In the genomic region with DNA sequence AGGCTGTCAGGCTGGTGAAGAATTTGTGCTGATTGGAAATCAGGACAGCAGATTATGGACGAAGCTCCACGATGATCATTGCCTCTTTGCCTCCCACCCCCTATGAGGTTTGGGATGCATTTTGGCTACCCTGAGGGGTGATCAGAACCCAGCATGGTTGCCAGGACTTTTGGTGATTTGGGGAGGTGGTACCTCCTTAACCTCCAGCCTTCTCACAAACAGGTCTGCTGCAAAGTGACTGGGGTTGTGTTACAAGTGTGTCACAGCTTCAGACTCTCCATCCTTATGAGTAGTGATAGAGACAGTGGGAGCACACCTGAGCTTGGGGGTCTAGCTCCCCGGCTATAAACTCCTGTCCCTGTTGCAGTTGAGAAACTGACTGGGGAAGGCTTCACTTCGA, we compare ENCODE assay signal across 9 mouse cellular contexts. TPM values are rescaled to one million over a fixed set of nuclear protein-coding genes. Genes with fewer than 3 reads are reported as not detected.
DNase-seq lines count a peak whose midpoint lies in the region; ATAC-seq lines count a peak whose summit lies in the region.
"Had no signal": no experiment of that assay in that cellular context is flagged by ENCODE, and none has a peak within 500 bp of the region (broad histone marks: within the 10 kb centered on the region; RNA-seq: fewer than 3 reads in every experiment).

No protein-coding gene starts in this region.

- WGBS in kidney, embryonic 14.5 days, result 23% methylated on average over 4 of the region's 4 CpGs
- 25% methylated on average over 4 of the region's 4 CpGs for WGBS in embryonic facial prominence, embryonic 10.5 days
- WGBS in hindbrain, embryonic 16.5 days, result 18% methylated on average over 4 of the region's 4 CpGs
- WGBS in midbrain, embryonic 15.5 days, result 12% methylated on average over 4 of the region's 4 CpGs

- peak overlapping the region; percentile 92; the same call in 1 of the 2 replicates for H3K27ac ChIP-seq in kidney, embryonic 14.5 days (ENCODE audit: low read depth, low read length)
- H3K27ac ChIP-seq in embryonic facial prominence, embryonic 10.5 days (replicated peaks), result peak overlapping the region; percentile 96
- no peak overlapping the region; the same call in 1 of the 2 replicates for H3K27ac ChIP-seq in hindbrain, embryonic 16.5 days (ENCODE audit: low read depth, low read length)
- peak overlapping the region; percentile 79; the same call in 1 of the 2 replicates for H3K27ac ChIP-seq in midbrain, embryonic 15.5 days

- H3K4me2 ChIP-seq in kidney, embryonic 14.5 days (replicated peaks; ENCODE audit: low read depth, low read length), result peak overlapping the region; percentile 60
- H3K4me2 ChIP-seq in hindbrain, embryonic 16.5 days (ENCODE audit: low read length), result peak overlapping the region; percentile 95
- H3K4me2 ChIP-seq in midbrain, embryonic 15.5 days, result peak overlapping the region; percentile 97

- peak overlapping the region; percentile 74 for H3K4me3 ChIP-seq in kidney, embryonic 14.5 days (ENCODE audit: low read length)
- peak overlapping the region; percentile 89 for H3K4me3 ChIP-seq in embryonic facial prominence, embryonic 10.5 days
- H3K4me3 ChIP-seq in hindbrain, embryonic 16.5 days (ENCODE audit: low read length), result peak overlapping the region; percentile 81
- H3K4me3 ChIP-seq in midbrain, embryonic 15.5 days, result peak overlapping the region; percentile 67

- peaks cover 42% of the 10 kb centered on the region for H3K4me1 ChIP-seq in kidney, embryonic 14.5 days (ENCODE audit: control insufficient read depth, insufficient read depth, low read length)
- peaks cover 69% of the 10 kb centered on the region for H3K4me1 ChIP-seq in embryonic facial prominence, embryonic 10.5 days
- peaks cover 57% of the 10 kb centered on the region for H3K4me1 ChIP-seq in hindbrain, embryonic 16.5 days (ENCODE audit: control insufficient read depth, insufficient read depth, low read depth, low read length)
- peaks cover 44% of the 10 kb centered on the region for H3K4me1 ChIP-seq in midbrain, embryonic 15.5 days

- H3K27me3 ChIP-seq in kidney, embryonic 14.5 days (ENCODE audit: control insufficient read depth, insufficient read depth, low read length), result peaks cover 5% of the 10 kb centered on the region; the same call in 1 of the 2 replicates
- peaks cover 33% of the 10 kb centered on the region for H3K27me3 ChIP-seq in embryonic facial prominence, embryonic 10.5 days (replicated peaks; ENCODE audit: low read depth, poor library complexity, severe bottlenecking)
- no peaks in the 10 kb centered on the region for H3K27me3 ChIP-seq in hindbrain, embryonic 16.5 days (replicated peaks; ENCODE audit: control insufficient read depth, insufficient read depth, low read length)
- H3K27me3 ChIP-seq in midbrain, embryonic 15.5 days (replicated peaks), result peaks cover 2% of the 10 kb centered on the region; the same call in 1 of the 2 replicates

- no peak for DNase-seq in kidney, postnatal 4 days
- no peak for DNase-seq in embryonic facial prominence, embryonic 10.5 days (ENCODE audit: low spot score)
- no peak for DNase-seq in right cerebral cortex, postnatal 36 days (ENCODE audit: low spot score in 2 of 2)
- no peak for DNase-seq in right cerebral cortex, adult 2 months (ENCODE audit: low spot score in 2 of 2)
- DNase-seq in left cerebral cortex, adult 18-20 months (ENCODE audit: low spot score in 2 of 2), result no peak

- no peak for ATAC-seq in kidney, embryonic 14.5 days (ENCODE audit: low FRiP score, low TSS enrichment)
- no peak for ATAC-seq in hindbrain, embryonic 16.5 days
- ATAC-seq in midbrain, embryonic 15.5 days (replicated peaks), result no peak

- H3K9me3 ChIP-seq in kidney, embryonic 14.5 days (ENCODE audit: control insufficient read depth, low read length), result no peaks in the 10 kb centered on the region
- no peaks in the 10 kb centered on the region for H3K9me3 ChIP-seq in embryonic facial prominence, embryonic 10.5 days
- H3K9me3 ChIP-seq in hindbrain, embryonic 16.5 days (ENCODE audit: control insufficient read depth, low read length), result no peaks in the 10 kb centered on the region
- no peaks in the 10 kb centered on the region for H3K9me3 ChIP-seq in midbrain, embryonic 15.5 days

- no peaks in the 10 kb centered on the region for H3K36me3 ChIP-seq in kidney, embryonic 14.5 days (ENCODE audit: control insufficient read depth, insufficient read depth, low read length)
- H3K36me3 ChIP-seq in embryonic facial prominence, embryonic 10.5 days (replicated peaks), result no peaks in the 10 kb centered on the region
- H3K36me3 ChIP-seq in hindbrain, embryonic 16.5 days (ENCODE audit: control insufficient read depth, insufficient read depth, low read length), result no peaks in the 10 kb centered on the region
- no peaks in the 10 kb centered on the region for H3K36me3 ChIP-seq in midbrain, embryonic 15.5 days (replicated peaks)
- H3K36me3 ChIP-seq: G1E had no signal

- peak overlapping the region; percentile 93; the same call in 1 of the 2 replicates for H3K9ac ChIP-seq in kidney, embryonic 14.5 days (ENCODE audit: low read depth, low read length)
- H3K9ac ChIP-seq in hindbrain, embryonic 16.5 days (ENCODE audit: low read depth, low read length), result peak overlapping the region; percentile 89; the same call in 1 of the 2 replicates
- peak overlapping the region; percentile 75 for H3K9ac ChIP-seq in midbrain, embryonic 15.5 days

RNA-seq across cellular contexts. Expression of a gene that starts 2.1 kb away (rescaled TPM):
- polyA plus RNA-seq in kidney, embryonic 14.5 days (2014; fragmentation: Nextera tagmentation; extraction: Ambion mirVana), result 5.9 and 6.2 TPM in 2 replicates
- 8.8 and 9.3 TPM in 2 replicates for polyA plus RNA-seq in embryonic facial prominence, embryonic 10.5 days (2016; fragmentation: Nextera tagmentation; extraction: Ambion mirVana)
- 3.4 and 4.0 TPM in 2 replicates for polyA plus RNA-seq in hindbrain, embryonic 16.5 days (2015; fragmentation: Nextera tagmentation; extraction: Ambion mirVana)
- polyA plus RNA-seq in midbrain, embryonic 15.5 days (2015; fragmentation: Nextera tagmentation; extraction: Ambion mirVana), result 3.1 and 4.1 TPM in 2 replicates
- 10 to 100 TPM; 25.2 to 25.5 TPM for total RNA-seq in left cerebral cortex, adult 18-20 months (2021)
- polyA plus RNA-seq: G1E had no signal
